Mouse (Mus musculus) retina, adult 2 months (tissue): ENCODE data around the gene Serpina6.

Experiments used
- DNase-seq: peaks from one replicate; pipeline ENCODE4 v3.0.0-alpha.2; 2012; ENCODE audit warnings: low read depth, low spot score

The Serpina6 gene

GRCm38 (mm10) chr12:103655123-103656044 lies 1.6 kb downstream of the Serpina6 start:
- DNase-seq: no peak

DNA sequence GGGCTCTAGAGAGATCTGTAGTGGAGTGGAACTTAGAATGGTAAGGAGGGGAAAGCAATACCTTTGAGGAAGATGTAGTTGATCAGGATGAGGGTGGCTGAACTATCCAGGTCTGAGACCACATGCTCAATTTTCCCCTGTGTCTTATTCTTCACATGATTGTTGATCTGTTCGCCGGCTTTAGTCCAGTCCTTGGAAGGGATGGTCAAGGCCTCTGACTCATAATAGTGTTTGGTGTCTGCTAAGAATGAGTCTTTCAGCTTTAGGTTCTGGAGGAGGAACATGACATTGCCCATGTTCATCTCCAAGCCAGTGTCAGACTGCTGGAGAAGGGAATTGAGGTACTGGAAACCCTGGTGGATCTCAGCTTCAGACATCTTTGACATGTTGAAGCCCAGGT lies 3.2 kb downstream of the Serpina6 start:
- no peak for DNase-seq

- DNase-seq: no peak
Observed at GRCm38 (mm10) chr12:103646314-103646713, 10.7 kb downstream of the Serpina6 start.

DNA sequence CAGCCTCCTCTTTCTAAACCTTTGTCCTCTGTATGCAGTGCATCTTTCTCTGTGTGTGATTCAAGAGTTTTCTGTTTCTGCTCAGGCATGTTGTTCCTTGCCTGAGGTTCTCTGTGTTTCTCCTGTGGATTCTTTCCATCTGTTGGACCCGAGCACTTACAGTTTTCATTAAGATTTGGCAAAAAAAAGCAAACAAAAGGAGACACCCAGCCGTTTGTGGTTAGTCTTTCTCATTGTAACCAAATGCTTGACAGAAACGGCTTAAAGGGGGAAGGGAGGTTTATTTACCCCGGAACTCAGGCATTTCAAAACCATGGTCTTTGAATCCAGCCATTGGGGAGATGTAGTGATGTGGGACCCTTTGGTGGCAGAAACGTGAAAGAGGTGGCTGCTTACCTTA lies 12.4 kb downstream of the Serpina6 start:
- no peak for DNase-seq

DNA sequence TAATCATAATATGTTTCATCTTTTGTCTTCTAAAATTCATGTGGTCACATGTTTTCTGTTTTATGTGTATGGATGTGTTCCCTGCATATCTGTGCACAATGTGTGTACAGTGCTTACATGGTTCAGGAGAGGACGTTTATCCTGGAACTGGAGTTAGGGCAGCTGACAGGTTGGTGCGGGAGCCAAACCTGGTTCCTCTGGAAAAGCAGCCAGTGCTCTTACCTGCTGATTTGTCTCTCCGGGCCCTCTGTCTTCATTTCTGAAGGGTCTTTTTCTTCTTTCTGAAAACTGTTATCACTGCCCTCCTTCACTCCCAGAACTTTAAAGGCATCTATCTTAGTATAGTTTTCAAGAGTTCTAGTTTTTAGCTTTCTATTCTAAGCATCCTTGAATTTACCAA lies 13.2 kb downstream of the Serpina6 start:
- no peak for DNase-seq

GRCm38 (mm10) chr12:103643336-103643735 lies 13.7 kb downstream of the Serpina6 start:
- peak; percentile 33 for DNase-seq

DNA sequence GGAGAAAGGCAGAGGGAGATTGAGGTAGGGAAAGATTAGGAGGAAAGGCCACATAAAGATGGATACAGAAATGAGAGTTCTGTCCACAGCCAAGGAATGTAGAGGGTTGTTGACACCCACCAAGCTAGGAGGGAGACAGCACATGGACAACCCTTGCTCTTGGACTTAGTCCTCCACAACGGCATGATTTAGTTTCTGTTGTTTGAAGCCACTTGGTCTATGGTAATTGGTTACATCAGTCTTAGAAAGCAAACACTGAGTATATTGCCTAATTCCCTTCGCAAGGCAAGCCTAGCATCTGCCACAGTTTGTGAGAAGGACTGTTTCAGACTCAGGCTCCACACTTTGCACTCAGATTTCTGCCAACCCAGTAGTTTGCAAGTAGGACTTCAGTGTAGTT lies 21.2 kb downstream of the Serpina6 start:
- no peak for DNase-seq

GRCm38 (mm10) chr12:103634430-103634829 lies 22.6 kb downstream of the Serpina6 start:
- no peak for DNase-seq

DNA sequence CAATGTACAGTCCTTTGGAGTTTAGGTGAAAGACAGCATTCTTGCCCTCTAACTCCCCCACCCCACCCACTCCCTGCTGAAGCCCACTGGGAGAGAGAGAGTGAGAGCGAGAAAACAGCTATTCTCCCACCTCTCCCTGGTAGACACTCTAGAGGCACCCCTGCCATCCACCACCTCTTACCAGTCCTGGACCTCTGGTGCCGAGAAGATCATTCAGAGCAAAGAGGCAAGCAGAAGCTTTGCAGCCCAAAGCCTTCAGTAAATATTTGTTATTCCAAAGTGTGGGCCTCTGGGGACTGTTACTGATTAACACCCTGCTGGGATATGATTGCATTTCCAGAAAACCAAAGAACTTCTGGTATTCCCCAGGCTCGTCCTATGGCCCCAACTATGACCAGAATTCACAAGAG lies 25.8 kb downstream of the Serpina6 start, which contains the start of gene Serpina10:
Gene Serpina10, minus strand, starts transcription at position 242 of the 410 bp plus-strand sequence.
- DNase-seq: no peak

GRCm38 (mm10) chr12:103616860-103617261 lies 40.2 kb downstream of the Serpina6 start:
- DNase-seq: no peak

- no peak for DNase-seq
Observed at GRCm38 (mm10) chr12:103615734-103616133, 41.3 kb downstream of the Serpina6 start.

DNA sequence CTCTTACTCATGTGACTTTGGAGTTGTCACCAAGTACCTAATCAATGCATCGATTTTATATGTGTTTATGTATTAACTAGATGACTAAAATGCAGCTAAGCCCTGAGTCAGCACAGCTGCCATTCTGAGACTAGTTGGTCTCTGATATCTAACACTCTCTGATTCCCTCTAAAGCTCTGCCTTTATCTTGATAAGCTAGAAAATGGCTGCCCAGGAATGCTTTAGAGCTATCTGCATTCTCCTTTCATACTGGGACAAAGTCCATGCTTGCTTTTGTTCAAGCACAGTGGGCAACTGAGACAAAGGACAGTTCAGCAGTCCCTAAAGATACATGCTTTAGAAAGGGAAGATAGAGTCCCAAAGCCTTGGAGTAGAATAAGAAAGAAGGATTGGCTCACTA lies 41.9 kb downstream of the Serpina6 start:
- no peak for DNase-seq

- DNase-seq: no peak
Observed at GRCm38 (mm10) chr12:103601839-103602238, 55.2 kb downstream of the Serpina6 start.

- DNase-seq: no peak
Observed at GRCm38 (mm10) chr12:103600364-103600763, 56.6 kb downstream of the Serpina6 start.

DNA sequence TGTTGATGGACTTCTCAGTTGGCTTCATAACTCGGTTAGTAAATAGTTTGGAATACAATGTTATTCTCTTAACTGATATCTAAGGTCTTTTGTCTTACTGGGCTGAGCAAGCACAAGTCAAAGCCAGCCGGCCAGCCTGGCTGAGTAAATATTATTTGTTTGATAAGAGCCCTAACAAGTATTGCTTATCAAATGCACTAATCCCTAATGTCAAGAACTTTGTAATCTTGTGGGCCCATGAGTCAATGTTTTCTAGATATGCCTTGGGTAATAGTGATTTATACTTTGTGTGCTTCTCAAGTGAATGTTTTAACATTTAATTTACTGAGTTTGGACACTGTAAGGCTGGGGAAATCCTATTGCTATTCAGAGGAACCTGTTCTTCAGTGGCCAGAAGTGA lies 58.6 kb downstream of the Serpina6 start:
- DNase-seq: no peak
